Mouse (Mus musculus): ENCODE measurements around the gene Trappc6a. TPM values are rescaled to one million over a fixed set of nuclear protein-coding genes. Genes with fewer than 3 reads are reported as not detected.

Trappc6a gene
- polyA plus RNA-seq, 1 experiment from 2014 or later, result 82.3 TPM

DNA sequence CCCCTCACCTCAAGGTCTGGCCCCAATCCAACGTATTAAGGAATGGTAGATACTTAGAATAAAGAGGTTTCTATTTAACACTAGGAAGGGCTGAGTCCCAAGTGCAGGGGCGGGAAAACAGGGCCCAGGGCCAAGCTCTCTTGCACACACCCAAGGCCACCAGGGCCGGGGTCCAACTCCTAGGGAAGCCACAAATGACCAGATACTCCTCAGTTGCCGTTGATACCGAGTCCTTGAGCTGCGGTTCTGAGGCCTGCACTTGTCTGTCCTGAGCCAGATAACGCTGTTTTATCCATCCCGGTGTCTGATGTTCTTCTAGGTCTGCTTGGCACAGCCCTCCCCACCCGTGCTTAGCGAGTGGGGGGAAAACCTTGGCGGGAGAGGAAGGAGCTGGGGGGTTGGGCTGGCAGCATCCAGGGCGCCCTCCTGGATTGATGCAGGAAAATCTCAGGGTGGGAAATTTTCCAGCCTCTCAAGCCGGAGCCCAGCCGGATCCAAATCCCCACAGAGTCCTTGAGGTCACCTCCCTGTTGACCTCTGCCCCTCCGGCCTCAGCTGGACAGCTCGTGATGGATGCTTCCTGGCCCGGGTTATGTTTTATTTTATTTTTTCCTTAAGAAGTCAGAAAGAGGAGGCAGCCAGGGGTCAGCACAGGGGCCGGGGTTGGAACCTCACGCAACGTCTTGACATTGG is 12.5 kb upstream of the Trappc6a start:
- H3K9ac ChIP-seq (ENCODE audit: low read length), result no peak overlapping the region
- H3K4me2 ChIP-seq (ENCODE audit: low read depth, severe bottlenecking), result no peak overlapping the region
- peaks cover 8% of the 10 kb centered on the region; the same call in 1 of the 2 replicates for H3K4me1 ChIP-seq (ENCODE audit: control insufficient read depth, insufficient read depth, low read length)
- no peak for ATAC-seq (ENCODE audit: insufficient number of reproducible peaks, low FRiP score, low TSS enrichment, low read depth)
- no peaks in the 10 kb centered on the region for H3K36me3 ChIP-seq (ENCODE audit: control insufficient read depth, insufficient read depth, low read length)
- WGBS, result 70% methylated on average over 20 of the region's 20 CpGs
- peaks cover 10% of the 10 kb centered on the region for H3K27me3 ChIP-seq (ENCODE audit: control insufficient read depth, insufficient read depth, low read length)
- H3K27ac ChIP-seq (replicated peaks; ENCODE audit: low read depth, low read length), result no peak overlapping the region
- DNase-seq (ENCODE audit: low spot score), result no peak
- H3K4me3 ChIP-seq (ENCODE audit: low read depth, low read length), result no peak overlapping the region
- no peaks in the 10 kb centered on the region for H3K9me3 ChIP-seq (ENCODE audit: control insufficient read depth, low read length)

DNA sequence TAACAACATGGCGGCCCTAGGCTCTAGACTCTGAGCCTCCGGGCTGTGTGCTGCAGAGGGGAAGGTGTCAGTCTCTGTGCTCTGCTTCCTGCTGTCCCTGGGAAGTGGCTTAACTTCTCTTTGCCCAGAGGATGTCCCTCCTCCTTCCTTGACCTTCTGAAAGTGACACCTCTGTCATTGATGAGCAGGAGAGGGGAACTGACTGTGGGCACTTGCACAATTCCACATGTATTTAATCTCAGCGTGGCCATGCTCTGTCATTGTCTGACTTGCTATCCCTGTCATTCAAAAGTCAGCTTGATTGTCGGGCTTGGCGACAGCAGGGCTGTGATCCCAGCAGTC is 12.0 kb upstream of the Trappc6a start:
- Histone ChIP-seq H3K4me2 (ENCODE audit: low read depth, severe bottlenecking) (no peak overlapping the region), H3K9ac (ENCODE audit: low read length) (no peak overlapping the region), H3K9me3 (ENCODE audit: control insufficient read depth, low read length) (no peaks in the 10 kb centered on the region), H3K36me3 (ENCODE audit: control insufficient read depth, insufficient read depth, low read length) (no peaks in the 10 kb centered on the region), H3K4me1 (ENCODE audit: control insufficient read depth, insufficient read depth, low read length) (peaks cover 8% of the 10 kb centered on the region; the same call in 1 of the 2 replicates), H3K27me3 (ENCODE audit: control insufficient read depth, insufficient read depth, low read length) (peaks cover 5% of the 10 kb centered on the region), H3K4me3 (ENCODE audit: low read depth, low read length) (no peak overlapping the region), H3K27ac (replicated peaks; ENCODE audit: low read depth, low read length) (no peak overlapping the region)
- no peak for ATAC-seq (ENCODE audit: insufficient number of reproducible peaks, low FRiP score, low TSS enrichment, low read depth)
- no peak for DNase-seq (ENCODE audit: low spot score)
- 83% methylated on average over 5 of the region's 5 CpGs for WGBS

DNA sequence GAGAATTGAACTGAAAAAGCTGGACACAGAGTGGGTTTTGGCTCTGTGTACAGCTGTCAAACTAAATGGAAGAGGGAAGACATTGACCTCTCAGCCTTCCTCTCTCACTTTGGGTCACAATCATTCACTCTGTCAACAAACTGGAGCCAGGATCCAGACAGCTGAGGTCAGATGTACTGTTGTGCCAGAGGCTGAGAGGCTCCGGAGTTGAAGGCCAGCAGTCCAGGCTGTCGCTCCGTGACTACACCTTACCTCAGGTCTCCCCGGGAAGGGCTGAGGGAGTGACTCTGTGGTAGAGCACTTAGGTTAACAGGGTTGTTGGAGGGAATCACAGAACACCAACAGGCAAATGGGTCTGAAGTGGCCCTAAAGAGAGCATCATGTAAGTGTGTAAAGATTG is 9.9 kb upstream of the Trappc6a start:
- no peak overlapping the region for H3K27ac ChIP-seq (replicated peaks; ENCODE audit: low read depth, low read length)
- DNase-seq (ENCODE audit: low spot score), result no peak
- H3K4me1 ChIP-seq (ENCODE audit: control insufficient read depth, insufficient read depth, low read length), result no peaks in the 10 kb centered on the region
- H3K9ac ChIP-seq (ENCODE audit: low read length), result no peak overlapping the region
- no peak for ATAC-seq (ENCODE audit: insufficient number of reproducible peaks, low FRiP score, low TSS enrichment, low read depth)
- H3K36me3 ChIP-seq (ENCODE audit: control insufficient read depth, insufficient read depth, low read length), result no peaks in the 10 kb centered on the region
- H3K27me3 ChIP-seq (ENCODE audit: control insufficient read depth, insufficient read depth, low read length), result no peaks in the 10 kb centered on the region
- H3K4me3 ChIP-seq (ENCODE audit: low read depth, low read length), result no peak overlapping the region
- 69% methylated on average over 4 of the region's 4 CpGs for WGBS
- no peaks in the 10 kb centered on the region for H3K9me3 ChIP-seq (ENCODE audit: control insufficient read depth, low read length)
- no peak overlapping the region for H3K4me2 ChIP-seq (ENCODE audit: low read depth, severe bottlenecking)

DNA sequence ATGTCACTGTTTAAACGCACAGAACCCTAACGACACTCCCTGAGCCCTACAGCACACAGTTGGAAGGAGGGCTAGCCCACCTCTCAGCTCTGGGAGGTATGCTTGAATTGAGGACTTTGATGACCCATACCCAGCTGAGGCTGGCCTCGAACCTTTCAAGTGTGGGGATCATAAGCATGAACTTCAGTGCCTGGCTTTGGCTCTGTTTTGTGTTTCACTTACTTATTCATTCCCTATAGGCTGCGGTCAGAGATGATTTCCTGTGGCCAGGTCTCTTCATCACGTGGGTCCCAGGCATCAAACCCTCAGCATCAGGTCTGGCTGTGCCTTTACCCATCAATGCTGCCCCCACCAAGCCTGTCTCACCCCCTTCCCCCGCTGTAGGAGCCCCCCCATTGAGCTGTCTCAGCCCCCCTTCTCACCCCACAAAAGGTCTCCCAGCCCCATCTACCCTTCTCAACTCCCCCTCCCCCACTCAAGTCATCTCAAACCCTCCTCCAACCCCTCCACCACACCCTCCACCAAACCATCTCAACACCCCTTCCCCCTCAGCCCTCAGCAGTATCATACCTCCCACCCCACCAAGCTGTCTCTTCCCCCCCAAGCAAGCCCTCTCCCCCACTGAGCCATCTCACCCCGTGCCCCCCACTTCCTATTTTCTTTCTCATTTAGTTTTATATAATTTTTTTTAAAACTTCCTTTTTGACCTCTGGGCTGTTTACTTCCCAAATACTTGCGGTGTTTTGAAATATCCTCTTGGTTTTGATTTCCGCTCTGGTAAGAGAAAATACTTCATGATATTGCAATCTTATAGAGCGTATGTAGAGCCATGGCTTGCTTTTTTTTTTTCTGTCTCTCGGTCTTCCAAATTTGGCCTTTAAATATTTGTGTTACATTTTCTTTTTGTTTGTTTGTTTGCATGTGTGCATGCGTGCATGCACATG is 7.5 kb upstream of the Trappc6a start:
- ATAC-seq (ENCODE audit: insufficient number of reproducible peaks, low FRiP score, low TSS enrichment, low read depth), result no peak
- Histone ChIP-seq H3K27ac (replicated peaks; ENCODE audit: low read depth, low read length) (no peak overlapping the region), H3K9me3 (ENCODE audit: control insufficient read depth, low read length) (no peaks in the 10 kb centered on the region), H3K36me3 (ENCODE audit: control insufficient read depth, insufficient read depth, low read length) (no peaks in the 10 kb centered on the region), H3K27me3 (ENCODE audit: control insufficient read depth, insufficient read depth, low read length) (no peaks in the 10 kb centered on the region), H3K9ac (ENCODE audit: low read length) (no peak overlapping the region), H3K4me2 (ENCODE audit: low read depth, severe bottlenecking) (no peak overlapping the region), H3K4me3 (ENCODE audit: low read depth, low read length) (no peak overlapping the region), H3K4me1 (ENCODE audit: control insufficient read depth, insufficient read depth, low read length) (no peaks in the 10 kb centered on the region)
- WGBS, result 73% methylated on average over 12 of the region's 12 CpGs
- DNase-seq (ENCODE audit: low spot score), result no peak

DNA sequence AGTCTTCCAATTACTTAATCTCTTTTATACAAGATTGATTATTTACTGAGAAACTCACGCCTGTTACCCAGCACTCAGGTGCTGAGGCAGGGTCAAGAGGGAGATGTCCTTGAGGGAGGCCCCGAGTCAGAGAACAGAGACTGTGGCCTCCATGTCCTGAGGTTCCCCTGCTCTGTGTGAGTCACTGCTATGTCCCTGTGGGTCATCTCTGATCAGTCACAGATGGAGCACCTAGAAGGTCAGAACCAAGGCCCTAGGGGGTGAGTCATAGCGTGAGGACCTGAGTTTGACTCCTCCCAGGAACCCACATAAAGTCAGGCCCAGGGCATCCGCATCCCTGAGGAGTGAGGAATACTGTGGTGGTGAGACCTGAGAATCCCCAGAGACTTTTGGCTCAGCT is 6.5 kb upstream of the Trappc6a start:
- no peak overlapping the region for H3K4me2 ChIP-seq (ENCODE audit: low read depth, severe bottlenecking)
- no peaks in the 10 kb centered on the region for H3K36me3 ChIP-seq (ENCODE audit: control insufficient read depth, insufficient read depth, low read length)
- no peaks in the 10 kb centered on the region for H3K4me1 ChIP-seq (ENCODE audit: control insufficient read depth, insufficient read depth, low read length)
- ATAC-seq (ENCODE audit: insufficient number of reproducible peaks, low FRiP score, low TSS enrichment, low read depth), result no peak
- H3K9ac ChIP-seq (ENCODE audit: low read length), result no peak overlapping the region
- no peaks in the 10 kb centered on the region for H3K27me3 ChIP-seq (ENCODE audit: control insufficient read depth, insufficient read depth, low read length)
- H3K27ac ChIP-seq (replicated peaks; ENCODE audit: low read depth, low read length), result no peak overlapping the region
- DNase-seq (ENCODE audit: low spot score), result no peak
- H3K9me3 ChIP-seq (ENCODE audit: control insufficient read depth, low read length), result no peaks in the 10 kb centered on the region
- WGBS, result 85% methylated on average over 4 of the region's 4 CpGs
- H3K4me3 ChIP-seq (ENCODE audit: low read depth, low read length), result no peak overlapping the region

DNA sequence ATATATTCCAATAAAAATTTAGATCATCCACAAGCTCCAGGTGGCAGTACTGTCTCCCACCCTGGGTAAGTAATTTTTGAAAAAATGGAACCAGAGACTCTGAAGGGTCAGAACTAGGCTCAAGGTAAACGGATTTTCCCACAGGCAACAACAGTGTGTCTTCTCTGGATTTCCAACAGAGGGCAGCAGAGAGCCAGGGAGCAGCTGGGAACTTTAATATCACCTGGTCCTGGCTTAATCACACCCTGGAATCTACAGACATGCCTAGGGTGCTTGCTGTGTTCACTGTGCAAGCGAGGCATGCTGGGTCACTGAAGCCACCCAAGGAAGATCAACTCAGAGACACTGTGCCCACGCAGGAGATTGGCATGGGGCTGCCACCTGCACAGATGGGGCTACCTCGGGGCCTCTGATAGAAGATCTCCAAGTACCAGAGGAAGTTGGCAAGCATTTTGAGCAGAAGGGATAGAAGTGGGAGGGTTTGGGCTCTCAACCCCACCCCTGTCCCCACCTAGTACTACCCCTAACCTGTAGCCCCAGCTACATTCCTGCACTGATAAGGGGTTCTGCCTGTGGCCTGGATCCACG is 4.6 kb upstream of the Trappc6a start:
- Histone ChIP-seq H3K4me1 (ENCODE audit: control insufficient read depth, insufficient read depth, low read length) (peaks cover 3% of the 10 kb centered on the region; the same call in 1 of the 2 replicates), H3K4me3 (ENCODE audit: low read depth, low read length) (no peak overlapping the region), H3K36me3 (ENCODE audit: control insufficient read depth, insufficient read depth, low read length) (no peaks in the 10 kb centered on the region), H3K27me3 (ENCODE audit: control insufficient read depth, insufficient read depth, low read length) (no peaks in the 10 kb centered on the region), H3K9me3 (ENCODE audit: control insufficient read depth, low read length) (no peaks in the 10 kb centered on the region), H3K27ac (replicated peaks; ENCODE audit: low read depth, low read length) (no peak overlapping the region), H3K4me2 (ENCODE audit: low read depth, severe bottlenecking) (no peak overlapping the region), H3K9ac (ENCODE audit: low read length) (no peak overlapping the region)
- WGBS, result 42% methylated on average over 5 of the region's 5 CpGs
- DNase-seq (ENCODE audit: low spot score) (peak; percentile 77), ATAC-seq (ENCODE audit: insufficient number of reproducible peaks, low FRiP score, low TSS enrichment, low read depth) (no peak)

DNA sequence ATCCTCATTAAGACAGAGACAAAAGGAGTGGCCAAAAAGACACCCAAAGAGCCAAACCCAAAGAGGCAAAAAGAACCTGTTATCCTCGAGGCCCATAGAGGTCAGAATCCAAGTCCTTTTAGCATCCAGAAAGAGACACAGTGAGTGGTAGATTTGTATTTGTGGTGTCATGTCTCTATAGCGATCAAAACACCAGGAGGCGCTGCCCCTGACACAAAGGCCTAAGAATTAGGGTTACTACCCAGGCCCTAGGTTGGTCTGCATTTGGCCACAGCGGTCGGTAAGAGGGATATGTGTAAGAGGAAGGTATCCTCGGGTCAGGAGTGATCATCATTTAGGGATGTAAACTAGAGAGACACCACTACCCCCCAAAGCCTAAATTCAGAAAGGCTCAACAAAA is 1.9 kb upstream of the Trappc6a start:
- 35% methylated on average over 6 of the region's 6 CpGs for WGBS
- peaks cover 3% of the 10 kb centered on the region for H3K4me1 ChIP-seq (ENCODE audit: control insufficient read depth, insufficient read depth, low read length)
- H3K27ac ChIP-seq (replicated peaks; ENCODE audit: low read depth, low read length), result no peak overlapping the region
- peak overlapping the region; percentile 96; the same call in 1 of the 2 replicates for H3K4me2 ChIP-seq (ENCODE audit: low read depth, severe bottlenecking)
- ATAC-seq (ENCODE audit: insufficient number of reproducible peaks, low FRiP score, low TSS enrichment, low read depth) (no peak), DNase-seq (ENCODE audit: low spot score) (no peak)
- H3K9ac ChIP-seq (ENCODE audit: low read length), result no peak overlapping the region; the same call in 1 of the 2 replicates
- no peaks in the 10 kb centered on the region for H3K27me3 ChIP-seq (ENCODE audit: control insufficient read depth, insufficient read depth, low read length)
- H3K9me3 ChIP-seq (ENCODE audit: control insufficient read depth, low read length), result no peaks in the 10 kb centered on the region
- no peaks in the 10 kb centered on the region; the same call in 1 of the 2 replicates for H3K36me3 ChIP-seq (ENCODE audit: control insufficient read depth, insufficient read depth, low read length)
- H3K4me3 ChIP-seq (ENCODE audit: low read depth, low read length), result no peak overlapping the region

DNA sequence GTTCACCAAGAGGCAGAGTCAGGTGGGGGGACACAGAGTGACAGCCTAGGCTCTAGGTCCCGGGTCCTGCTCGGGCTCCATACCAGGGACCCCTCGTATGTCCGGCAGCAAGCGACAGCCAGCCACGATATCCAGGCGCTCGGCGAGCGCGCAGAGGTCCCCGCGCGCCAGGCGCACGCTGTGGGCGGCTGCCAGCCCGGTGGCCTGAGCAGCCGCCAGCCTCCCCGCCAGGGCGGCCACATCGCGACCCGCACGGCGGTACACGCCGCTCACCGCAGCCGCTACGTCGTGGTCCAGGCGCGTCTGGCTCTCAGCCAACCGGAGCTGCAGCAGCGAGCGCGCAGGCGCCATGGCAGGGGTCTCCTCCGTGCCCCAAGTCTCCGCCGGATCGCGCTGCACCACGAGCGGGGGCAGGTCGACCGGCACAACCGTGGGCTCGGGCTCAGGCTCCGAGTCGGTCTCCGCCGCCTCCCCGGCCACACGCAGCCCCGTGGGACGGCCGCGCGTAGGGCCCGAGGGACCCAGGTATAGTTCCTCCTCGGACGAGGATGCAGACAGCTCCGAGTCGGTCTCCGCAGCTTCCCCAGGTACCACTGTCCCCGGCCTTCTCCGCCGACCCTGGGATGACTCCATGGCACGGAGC is 1.1 kb upstream of the Trappc6a start:
- under 1% methylated on average over 71 of the region's 71 CpGs for WGBS
- Histone ChIP-seq H3K9me3 (ENCODE audit: control insufficient read depth, low read length) (no peaks in the 10 kb centered on the region), H3K4me3 (ENCODE audit: low read depth, low read length) (peak overlapping the region; percentile 81), H3K4me1 (ENCODE audit: control insufficient read depth, insufficient read depth, low read length) (peaks cover 3% of the 10 kb centered on the region), H3K4me2 (ENCODE audit: low read depth, severe bottlenecking) (peak overlapping the region; percentile 96), H3K36me3 (ENCODE audit: control insufficient read depth, insufficient read depth, low read length) (no peaks in the 10 kb centered on the region; the same call in 1 of the 2 replicates), H3K27me3 (ENCODE audit: control insufficient read depth, insufficient read depth, low read length) (no peaks in the 10 kb centered on the region), H3K9ac (ENCODE audit: low read length) (peak overlapping the region; percentile 64), H3K27ac (replicated peaks; ENCODE audit: low read depth, low read length) (no peak overlapping the region; the same call in 1 of the 2 replicates)
- peak; percentile 80 for DNase-seq (ENCODE audit: low spot score)
- no peak for ATAC-seq (ENCODE audit: insufficient number of reproducible peaks, low FRiP score, low TSS enrichment, low read depth)
